Mouse (Mus musculus) testis, postnatal 10 days (tissue): ENCODE data around the gene Zmiz1.

Experiments
- DNase-seq: peaks from one replicate; pipeline ENCODE4 v3.0.0; 2021; ENCODE audit warnings: low spot score

Gene Zmiz1

GRCm38 (mm10) chr14:25535583-25535943 lies 76.6 kb downstream of the Zmiz1 start:
- no peak for DNase-seq

GRCm38 (mm10) chr14:25536476-25536875 lies 77.5 kb downstream of the Zmiz1 start:
- DNase-seq = no peak

GRCm38 (mm10) chr14:25537351-25537750 lies 78.4 kb downstream of the Zmiz1 start:
- DNase-seq = no peak

GRCm38 (mm10) chr14:25538522-25538921 lies 79.5 kb downstream of the Zmiz1 start:
- no peak for DNase-seq

- no peak for DNase-seq
Measured at GRCm38 (mm10) chr14:25539493-25540116, 80.6 kb downstream of the Zmiz1 start.

- no peak for DNase-seq
Measured at GRCm38 (mm10) chr14:25540172-25540571, 81.2 kb downstream of the Zmiz1 start.

GRCm38 (mm10) chr14:25541213-25541612 lies 82.2 kb downstream of the Zmiz1 start:
- no peak for DNase-seq

- DNase-seq = no peak
Measured at GRCm38 (mm10) chr14:25543098-25543497, 84.1 kb downstream of the Zmiz1 start.

- no peak for DNase-seq
Measured at GRCm38 (mm10) chr14:25543927-25544326, 84.9 kb downstream of the Zmiz1 start.

GRCm38 (mm10) chr14:25546852-25547621 lies 88.1 kb downstream of the Zmiz1 start:
- DNase-seq = no peak

GRCm38 (mm10) chr14:25547882-25548281 lies 88.9 kb downstream of the Zmiz1 start:
- no peak for DNase-seq

GRCm38 (mm10) chr14:25548650-25549049 lies 89.7 kb downstream of the Zmiz1 start:
- no peak for DNase-seq

- DNase-seq = no peak
Measured at GRCm38 (mm10) chr14:25549125-25549524, 90.1 kb downstream of the Zmiz1 start.

- DNase-seq = no peak
Measured at GRCm38 (mm10) chr14:25549871-25550840, 91.2 kb downstream of the Zmiz1 start.

GRCm38 (mm10) chr14:25551731-25552130 lies 92.7 kb downstream of the Zmiz1 start:
- no peak for DNase-seq

- DNase-seq = no peak
Measured at GRCm38 (mm10) chr14:25553382-25553781, 94.4 kb downstream of the Zmiz1 start.

GRCm38 (mm10) chr14:25554781-25555180 lies 95.8 kb downstream of the Zmiz1 start:
- DNase-seq = no peak

- peak; percentile 64 for DNase-seq
Measured at GRCm38 (mm10) chr14:25555291-25555781, 96.4 kb downstream of the Zmiz1 start.

- DNase-seq = no peak
Measured at GRCm38 (mm10) chr14:25555848-25556247, 96.9 kb downstream of the Zmiz1 start.

GRCm38 (mm10) chr14:25557014-25557413 lies 98.0 kb downstream of the Zmiz1 start:
- DNase-seq = no peak

- no peak for DNase-seq
Measured at GRCm38 (mm10) chr14:25558479-25558878, 99.5 kb downstream of the Zmiz1 start.

- DNase-seq = no peak
Measured at GRCm38 (mm10) chr14:25559907-25560306, 100.9 kb downstream of the Zmiz1 start.
